In the genomic region with DNA sequence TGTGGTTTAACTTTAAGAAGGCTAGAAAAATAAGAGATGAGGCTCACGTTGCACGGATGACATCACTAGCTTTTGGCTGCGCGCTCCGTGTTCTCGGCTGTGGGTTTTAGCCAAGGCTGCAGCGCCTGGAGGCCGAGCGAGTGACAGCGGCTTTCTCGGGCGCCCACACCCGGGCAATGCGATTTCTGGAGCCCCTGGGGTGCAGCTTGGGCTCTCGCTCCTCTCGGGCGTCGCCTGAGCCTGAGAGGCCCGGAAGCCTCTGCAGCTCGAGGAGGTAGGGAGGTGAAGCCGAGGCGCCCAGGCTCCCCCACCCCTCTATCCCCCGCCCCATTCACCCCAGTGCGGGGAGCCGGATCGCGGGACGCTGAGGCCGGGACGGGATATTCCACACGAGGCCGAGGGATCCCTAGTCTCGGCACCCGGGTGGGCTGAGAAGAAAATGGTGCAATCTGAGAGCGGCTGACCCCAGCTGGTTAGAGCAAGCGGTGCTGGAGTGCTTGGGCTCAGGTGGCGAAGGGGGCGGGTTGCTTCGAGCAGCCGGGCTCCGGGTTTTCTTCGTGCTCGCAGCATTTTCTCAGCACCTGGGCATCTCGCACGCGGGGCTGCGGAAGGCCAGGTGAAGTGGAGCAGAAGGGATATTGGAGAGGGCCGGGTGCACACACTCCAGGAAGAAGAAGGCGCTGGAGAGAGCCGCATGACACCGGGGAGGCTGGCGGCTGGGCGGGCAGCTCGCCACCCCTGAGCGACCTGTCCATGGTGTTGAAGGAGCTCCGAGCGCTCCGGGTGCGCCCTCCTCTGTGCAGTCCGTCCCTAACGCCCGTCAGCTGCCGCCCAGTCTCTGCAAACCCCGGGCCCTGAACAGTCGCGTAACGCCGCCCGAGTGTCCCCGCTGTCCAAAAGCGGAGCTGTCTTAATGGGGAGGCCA, we compare ENCODE assay signal across 8 mouse cellular contexts. TPM values are rescaled to one million over a fixed set of nuclear protein-coding genes. Genes with fewer than 3 reads are reported as not detected.
DNase-seq lines count a peak whose midpoint lies in the region; ATAC-seq and TF ChIP-seq lines count a peak whose summit lies in the region.

No protein-coding gene starts in this region.

- peak overlapping the region; percentile 87 for H3K9ac ChIP-seq in forebrain, embryonic 12.5 days
- peak overlapping the region; percentile 32; the same call in 1 of the 2 replicates for H3K9ac ChIP-seq in heart, embryonic 14.5 days (ENCODE audit: low read length)
- H3K9ac ChIP-seq in kidney, postnatal 0 days (ENCODE audit: low read depth, low read length), result peak overlapping the region; percentile 31; the same call in 1 of the 2 replicates
- H3K9ac ChIP-seq in limb, embryonic 15.5 days, result 0 out of 2 replicates have a peak overlapping the region, but pooled peaks have one; percentile 28

- H3K27me3 ChIP-seq in thymus, adult 2 months (ENCODE audit: control insufficient read depth, insufficient read depth, low read length), result peaks cover 17% of the 10 kb centered on the region
- peaks cover 17% of the 10 kb centered on the region for H3K27me3 ChIP-seq in forebrain, embryonic 12.5 days
- peaks cover 81% of the 10 kb centered on the region for H3K27me3 ChIP-seq in heart, embryonic 14.5 days (ENCODE audit: control insufficient read depth, insufficient read depth, low read length)
- H3K27me3 ChIP-seq in kidney, postnatal 0 days (ENCODE audit: insufficient read depth, low read length), result peaks cover 40% of the 10 kb centered on the region
- H3K27me3 ChIP-seq in limb, embryonic 15.5 days, result peaks cover 74% of the 10 kb centered on the region

- TF ChIP-seq POLR2A in thymus, adult 2 months (IDR thresholded peaks at IDR 0.05; ENCODE audit: control insufficient read depth, extremely low read depth, insufficient read depth, low read length, poor library complexity), result no peak

- no peak overlapping the region for H3K27ac ChIP-seq in thymus, adult 2 months (ENCODE audit: control insufficient read depth, insufficient read depth, low read length)
- H3K27ac ChIP-seq in forebrain, embryonic 12.5 days, result peak overlapping the region; percentile 91
- no peak overlapping the region for H3K27ac ChIP-seq in heart, embryonic 14.5 days (replicated peaks in 1 of 2; ENCODE audit: control insufficient read depth in 1 of 2, insufficient read depth in 1 of 2, low read depth in 2 of 2, low read length in 2 of 2)
- no peak overlapping the region for H3K27ac ChIP-seq in kidney, postnatal 0 days
- no peak overlapping the region for H3K27ac ChIP-seq in limb, embryonic 15.5 days

- peak; percentile 70 for ATAC-seq in forebrain, embryonic 12.5 days (ENCODE audit: low FRiP score)
- peak; percentile 72; the same call in 1 of the 2 replicates for ATAC-seq in heart, embryonic 14.5 days (ENCODE audit: insufficient number of reproducible peaks, insufficient read depth, low FRiP score, low read depth)
- peak; percentile 82 for ATAC-seq in kidney, postnatal 0 days (replicated peaks; ENCODE audit: low FRiP score, low read depth)
- ATAC-seq in limb, embryonic 15.5 days (ENCODE audit: insufficient number of reproducible peaks, low FRiP score, low TSS enrichment, low read depth), result peak; percentile 58

- peak overlapping the region; percentile 95 for H3K4me2 ChIP-seq in forebrain, embryonic 12.5 days
- peak overlapping the region; percentile 87 for H3K4me2 ChIP-seq in heart, embryonic 14.5 days (ENCODE audit: low read length)
- H3K4me2 ChIP-seq in kidney, postnatal 0 days (ENCODE audit: low read length), result peak overlapping the region; percentile 87
- peak overlapping the region; percentile 99 for H3K4me2 ChIP-seq in limb, embryonic 15.5 days

- peak overlapping the region; percentile 2; the same call in 1 of the 2 replicates for H3K4me3 ChIP-seq in thymus, adult 2 months (ENCODE audit: control insufficient read depth, insufficient read depth, low read length)
- peak overlapping the region; percentile 71 for H3K4me3 ChIP-seq in forebrain, embryonic 12.5 days (replicated peaks)
- peak overlapping the region; percentile 44 to 51 for H3K4me3 ChIP-seq in heart, embryonic 14.5 days (ENCODE audit: control insufficient read depth in 1 of 2, insufficient read depth in 1 of 2, low read depth in 1 of 2, low read length in 2 of 2)
- peak overlapping the region; percentile 45 for H3K4me3 ChIP-seq in kidney, postnatal 0 days (replicated peaks; ENCODE audit: low read depth, low read length)
- H3K4me3 ChIP-seq in limb, embryonic 15.5 days, result peak overlapping the region; percentile 54

- no peaks in the 10 kb centered on the region for H3K9me3 ChIP-seq in forebrain, embryonic 12.5 days
- H3K9me3 ChIP-seq in heart, embryonic 14.5 days (ENCODE audit: control insufficient read depth, low read length), result no peaks in the 10 kb centered on the region
- no peaks in the 10 kb centered on the region for H3K9me3 ChIP-seq in kidney, postnatal 0 days (replicated peaks; ENCODE audit: low read length)
- no peaks in the 10 kb centered on the region for H3K9me3 ChIP-seq in limb, embryonic 15.5 days

- H3K4me1 ChIP-seq in thymus, adult 2 months (replicated peaks; ENCODE audit: control insufficient read depth, insufficient read depth, low read length), result no peaks in the 10 kb centered on the region
- peaks cover 28% of the 10 kb centered on the region for H3K4me1 ChIP-seq in forebrain, embryonic 12.5 days
- H3K4me1 ChIP-seq in heart, embryonic 14.5 days (ENCODE audit: control insufficient read depth in 2 of 2, insufficient read depth in 2 of 2, low read length in 2 of 2), result peaks cover 6 to 25% of the 10 kb centered on the region in 2 experiments
- no peaks in the 10 kb centered on the region; the same call in none of the 2 replicates for H3K4me1 ChIP-seq in kidney, postnatal 0 days (replicated peaks; ENCODE audit: insufficient read depth, low read length)
- peaks cover 32% of the 10 kb centered on the region for H3K4me1 ChIP-seq in limb, embryonic 15.5 days

- 2% methylated on average over 71 of the region's 71 CpGs for WGBS in thymus, adult 2 months
- WGBS in forebrain, embryonic 12.5 days, result under 1% methylated on average over 70 of the region's 71 CpGs
- under 1% methylated on average over 71 of the region's 71 CpGs for WGBS in heart, embryonic 14.5 days
- WGBS in kidney, postnatal 0 days, result under 1% methylated on average over 70 of the region's 71 CpGs
- under 1% methylated on average over 69 of the region's 71 CpGs for WGBS in limb, embryonic 15.5 days

- TF ChIP-seq CTCF in thymus, adult 2 months (IDR thresholded peaks at IDR 0.05; ENCODE audit: borderline replicate concordance, control insufficient read depth, extremely low read depth, insufficient read depth, low read length, poor library complexity), result no peak
- peak; percentile 26 for TF ChIP-seq CTCF in kidney, postnatal 0 days (IDR thresholded peaks at IDR 0.05; ENCODE audit: low read depth)

- DNase-seq in thymus, adult 2 months, result no peak
- DNase-seq in thymus, postnatal 25 days, result no peak
- peak; percentile 70 for DNase-seq in kidney, postnatal 0 days (ENCODE audit: low spot score)
- peak; percentile 70 for DNase-seq in neural tube, embryonic 10.5 days (ENCODE audit: extremely low spot score, low spot score)
- peak; percentile 45 for DNase-seq in testis, postnatal 14 days (ENCODE audit: low spot score)

- H3K36me3 ChIP-seq in thymus, adult 2 months (ENCODE audit: control insufficient read depth, insufficient read depth, low read length), result no peaks in the 10 kb centered on the region
- no peaks in the 10 kb centered on the region for H3K36me3 ChIP-seq in forebrain, embryonic 12.5 days (replicated peaks)
- H3K36me3 ChIP-seq in heart, embryonic 14.5 days (ENCODE audit: control insufficient read depth, insufficient read depth, low read length), result no peaks in the 10 kb centered on the region
- H3K36me3 ChIP-seq in kidney, postnatal 0 days (ENCODE audit: insufficient read depth, low read length), result no peaks in the 10 kb centered on the region
- no peaks in the 10 kb centered on the region for H3K36me3 ChIP-seq in limb, embryonic 15.5 days

RNA-seq across cellular contexts. Expression of gene Tmem178b, which starts 1.4 kb away (rescaled TPM):
- 0.11 and 0.13 TPM in 2 replicates for polyA plus RNA-seq in thymus, adult 2 months (2012; rRNA removed)
- 14.6 and 15.5 TPM in 2 replicates for polyA plus RNA-seq in forebrain, embryonic 12.5 days (2016; fragmentation: Nextera tagmentation; extraction: Ambion mirVana)
- not detected in 2 replicates for polyA plus RNA-seq in heart, embryonic 14.5 days (2014; fragmentation: Nextera tagmentation; extraction: Ambion mirVana)
- polyA plus RNA-seq in kidney, postnatal 0 days (2015; fragmentation: Nextera tagmentation; extraction: Ambion mirVana), result 0.11 and 0.25 TPM in 2 replicates
- 0.61 and 0.63 TPM in 2 replicates for polyA plus RNA-seq in limb, embryonic 15.5 days (2015; fragmentation: Nextera tagmentation; extraction: Ambion mirVana)

Comparison
In these comparisons a context has a peak if more than half of its experiments do, and no peak if none do; other contexts are left out.
1. DNase-seq: peak in kidney, postnatal 0 days (single experiment), neural tube, embryonic 10.5 days (single experiment) and testis, postnatal 14 days (single experiment); none in thymus, adult 2 months (single experiment) and thymus, postnatal 25 days (single experiment).
2. H3K4me3 ChIP-seq: peak in every context shown above with its lines; median percentile 71 in forebrain, embryonic 12.5 days; 54 in limb, embryonic 15.5 days; 48 in heart, embryonic 14.5 days; 45 in kidney, postnatal 0 days; 2 in thymus, adult 2 months.
3. H3K9ac ChIP-seq: peak in every context shown above with its lines; median percentile 87 in forebrain, embryonic 12.5 days; 32 in heart, embryonic 14.5 days; 31 in kidney, postnatal 0 days; 28 in limb, embryonic 15.5 days.
4. Peak in every context shown above with its lines, with median percentiles within 50 percentile points of each other: ATAC-seq and H3K4me2 ChIP-seq.